Mouse (Mus musculus) brain, embryonic 18.5 days (tissue): ENCODE measurements around the gene Pdap1.
"Not testable (repeated sequence)": the region's sequence is repeated elsewhere in the genome, so short reads cannot be mapped to it uniquely, and the experiment has no call there.

ENCODE experiments used
- DNase-seq: peaks from one replicate; pipeline ENCODE4 v3.0.0-alpha.2; 2012; ENCODE audit warnings: low read depth, low spot score

The Pdap1 gene

GRCm38 (mm10) chr5:145083201-145083600 is 56.8 kb downstream of the Pdap1 start:
- DNase-seq = not testable (repeated sequence)

- DNase-seq = no peak
These were observed 58.0 kb downstream of the Pdap1 start for GRCm38 (mm10) chr5:145081866-145082613.
